Mouse (Mus musculus): ENCODE data around the gene Gm21970. TPM values are rescaled to one million over a fixed set of nuclear protein-coding genes. Genes with fewer than 3 reads are reported as not detected.

Gene Gm21970
- total RNA-seq, 2 experiments from 2014 or later, result not detected

DNA sequence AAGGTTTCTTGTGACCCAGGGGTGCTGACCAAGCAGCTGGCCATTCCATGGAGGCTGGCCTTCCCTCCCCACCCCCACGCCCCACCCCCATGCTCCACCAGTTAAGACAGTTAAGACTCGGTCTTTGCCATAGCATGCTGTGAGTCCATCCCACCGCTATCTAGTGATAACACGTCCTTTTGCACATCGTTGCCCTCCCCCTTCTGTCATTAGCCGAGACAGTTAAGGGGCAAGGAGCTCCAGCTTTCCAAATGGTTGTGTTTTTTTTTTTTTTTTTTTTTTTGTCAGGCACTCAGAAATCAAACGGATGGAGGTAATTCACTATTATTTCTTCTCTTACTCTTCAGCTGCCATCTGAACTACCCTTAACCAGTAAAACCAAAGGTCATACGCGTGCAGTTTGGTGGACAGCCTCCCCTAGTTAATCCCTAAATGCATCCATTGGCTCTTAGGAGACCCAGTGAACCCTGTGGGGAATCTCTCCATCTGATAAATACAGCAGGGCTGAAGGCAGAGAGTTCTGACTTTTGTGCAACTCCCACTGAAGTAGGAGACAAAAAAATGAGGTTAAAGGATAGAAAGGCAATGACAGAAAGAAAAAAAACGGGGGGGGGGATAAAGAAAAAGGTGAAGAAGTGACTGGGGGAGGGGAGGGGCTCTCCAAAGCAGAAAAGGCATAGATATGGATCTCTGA lies 5.5 kb downstream of the Gm21970 start:
- ATAC-seq (replicated peaks; ENCODE audit: low FRiP score, low TSS enrichment, poor library complexity, severe bottlenecking), result peak; percentile 83

DNA sequence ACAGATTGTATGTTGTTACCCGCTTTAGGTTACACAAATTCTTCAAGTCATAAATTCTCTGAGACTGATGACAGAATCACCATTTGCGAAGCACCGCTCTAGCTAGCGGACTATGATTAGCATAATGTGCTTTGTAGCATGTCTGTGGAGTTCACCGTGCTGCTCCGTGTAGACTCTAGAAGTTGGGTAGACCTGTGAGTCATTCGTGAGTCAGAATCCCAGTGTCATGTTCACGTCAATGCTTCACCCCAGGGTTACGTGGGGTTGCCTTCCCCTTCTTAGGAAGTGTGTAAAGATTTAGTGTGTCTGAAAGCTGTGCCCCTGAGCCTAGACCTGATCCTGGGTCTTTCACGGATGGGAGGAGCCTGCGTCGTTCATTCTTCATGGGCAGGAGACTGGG lies 6.5 kb downstream of the Gm21970 start:
- no peak for ATAC-seq (replicated peaks; ENCODE audit: low FRiP score, low TSS enrichment, poor library complexity, severe bottlenecking)

DNA sequence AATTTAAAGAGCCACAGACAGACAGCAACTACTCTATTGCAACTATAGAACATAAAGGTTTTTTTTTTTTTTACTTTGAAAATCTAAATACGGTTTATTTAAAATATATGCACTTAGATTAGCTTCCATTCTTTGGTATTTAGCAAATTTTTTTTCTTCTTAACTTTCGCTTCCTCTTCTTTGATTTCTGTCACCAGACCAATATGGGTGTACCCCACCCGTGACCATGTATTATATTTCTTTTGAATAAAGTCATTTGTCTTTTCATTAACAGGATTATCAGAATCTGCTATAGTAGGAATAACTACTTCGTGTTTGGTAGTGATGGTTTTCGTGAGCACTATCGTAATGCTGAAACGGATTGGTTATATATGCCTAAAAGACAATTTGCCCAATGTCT lies 7.4 kb downstream of the Gm21970 start:
- no peak for ATAC-seq (replicated peaks; ENCODE audit: low FRiP score, low TSS enrichment, poor library complexity, severe bottlenecking)

DNA sequence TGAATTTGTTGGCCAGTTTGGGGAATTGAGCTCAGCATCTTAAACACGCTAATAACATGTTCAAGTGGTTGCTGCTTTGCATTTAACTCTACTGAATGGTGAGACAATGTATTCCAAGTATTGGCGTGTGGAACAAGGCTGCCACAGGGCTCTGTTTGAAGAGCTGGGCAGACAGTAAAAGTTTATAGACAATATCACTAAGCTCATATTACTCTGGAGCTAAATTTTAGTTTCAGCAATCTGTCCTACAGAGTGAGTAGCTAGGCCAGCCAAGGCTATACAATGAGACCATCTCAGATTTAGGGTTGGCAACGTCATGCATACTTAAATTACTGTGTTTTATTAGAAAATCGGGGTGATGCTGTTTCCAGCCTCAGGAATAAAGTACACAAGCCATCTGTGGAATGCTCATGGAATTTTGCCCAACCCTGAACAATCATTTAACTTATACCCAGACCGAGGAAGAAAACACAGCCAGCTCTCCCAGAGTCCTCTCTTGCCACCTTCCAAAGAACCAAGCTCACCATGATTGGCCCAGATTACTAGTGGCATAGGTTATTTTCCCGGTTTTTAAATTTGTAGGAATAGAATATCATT lies 10.1 kb downstream of the Gm21970 start:
- ATAC-seq (replicated peaks; ENCODE audit: low FRiP score, low TSS enrichment, poor library complexity, severe bottlenecking), result no peak

DNA sequence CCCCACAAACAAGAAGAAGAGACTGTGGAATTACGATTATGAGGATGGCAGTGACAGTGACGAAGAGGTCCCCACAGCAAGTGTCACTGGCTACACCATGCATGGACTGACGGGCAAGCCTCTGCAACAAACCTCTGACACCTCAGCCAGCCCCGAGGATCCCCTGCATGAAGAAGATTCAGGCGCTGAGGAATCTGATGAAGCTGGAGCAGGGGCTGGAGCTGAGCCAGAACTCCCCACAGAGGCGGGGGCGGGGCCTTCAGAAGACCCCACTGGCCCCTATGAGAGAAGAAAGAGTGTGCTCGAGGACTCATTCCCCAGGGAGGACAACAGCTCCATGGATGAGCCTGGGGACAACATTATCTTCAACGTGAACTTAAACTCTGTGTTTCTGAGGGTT lies 12.3 kb downstream of the Gm21970 start:
- no peak for ATAC-seq (replicated peaks; ENCODE audit: low FRiP score, low TSS enrichment, poor library complexity, severe bottlenecking)

DNA sequence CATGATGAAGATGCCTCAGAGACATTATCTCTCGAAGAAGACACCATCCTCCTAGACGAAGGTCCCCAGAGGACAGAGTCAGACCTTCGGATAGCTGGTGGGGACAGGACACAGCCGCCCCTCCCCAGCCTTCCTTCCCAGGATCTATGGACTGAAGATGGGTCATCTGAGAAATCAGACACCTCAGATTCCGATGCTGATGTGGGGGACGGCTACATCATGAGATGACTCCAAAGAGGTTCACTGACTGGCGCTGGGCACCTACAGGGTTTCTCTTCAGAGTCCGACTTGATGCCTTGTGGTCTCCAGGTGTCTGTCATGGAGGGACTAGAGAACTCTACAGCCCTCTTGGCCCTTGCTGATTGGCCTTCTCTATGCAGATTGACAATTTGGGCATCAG lies 12.7 kb downstream of the Gm21970 start:
- no peak for ATAC-seq (replicated peaks; ENCODE audit: low FRiP score, low TSS enrichment, poor library complexity, severe bottlenecking)

DNA sequence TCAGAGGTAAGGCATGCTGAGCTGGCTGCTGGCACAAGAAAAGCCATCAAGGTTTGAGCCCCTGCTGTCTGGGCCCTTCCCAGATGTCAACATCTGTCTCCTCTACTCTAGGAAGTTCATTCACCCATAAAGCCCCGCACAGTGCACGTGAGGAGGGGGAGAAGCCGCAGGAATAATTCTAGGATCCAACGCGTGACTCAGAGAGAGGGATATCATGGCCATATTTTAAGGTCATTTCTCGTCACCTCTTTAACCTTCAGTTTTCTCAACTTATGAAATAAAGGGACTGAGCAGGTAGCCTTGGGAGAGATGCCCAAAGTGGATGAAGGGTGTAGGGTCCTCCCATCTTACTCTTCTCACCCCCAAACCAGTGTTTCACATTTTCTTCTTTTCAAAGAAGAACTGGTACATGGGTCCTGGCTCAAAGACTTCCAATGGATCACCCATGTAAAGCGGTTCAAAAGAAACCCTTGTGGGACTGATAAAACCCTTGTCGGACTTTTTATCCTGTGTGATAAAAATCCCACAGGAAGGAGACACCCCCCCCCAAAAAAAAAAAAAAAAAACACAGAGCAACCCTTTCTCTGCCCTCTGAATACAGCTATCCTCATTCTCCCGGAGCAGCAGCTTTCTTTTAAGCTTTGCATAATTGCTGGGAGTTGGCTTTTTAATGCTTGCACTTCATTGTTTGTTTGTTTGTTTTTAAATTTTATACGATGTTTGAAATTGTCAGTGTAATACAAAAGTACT lies 13.5 kb downstream of the Gm21970 start:
- no peak for ATAC-seq (replicated peaks; ENCODE audit: low FRiP score, low TSS enrichment, poor library complexity, severe bottlenecking)

DNA sequence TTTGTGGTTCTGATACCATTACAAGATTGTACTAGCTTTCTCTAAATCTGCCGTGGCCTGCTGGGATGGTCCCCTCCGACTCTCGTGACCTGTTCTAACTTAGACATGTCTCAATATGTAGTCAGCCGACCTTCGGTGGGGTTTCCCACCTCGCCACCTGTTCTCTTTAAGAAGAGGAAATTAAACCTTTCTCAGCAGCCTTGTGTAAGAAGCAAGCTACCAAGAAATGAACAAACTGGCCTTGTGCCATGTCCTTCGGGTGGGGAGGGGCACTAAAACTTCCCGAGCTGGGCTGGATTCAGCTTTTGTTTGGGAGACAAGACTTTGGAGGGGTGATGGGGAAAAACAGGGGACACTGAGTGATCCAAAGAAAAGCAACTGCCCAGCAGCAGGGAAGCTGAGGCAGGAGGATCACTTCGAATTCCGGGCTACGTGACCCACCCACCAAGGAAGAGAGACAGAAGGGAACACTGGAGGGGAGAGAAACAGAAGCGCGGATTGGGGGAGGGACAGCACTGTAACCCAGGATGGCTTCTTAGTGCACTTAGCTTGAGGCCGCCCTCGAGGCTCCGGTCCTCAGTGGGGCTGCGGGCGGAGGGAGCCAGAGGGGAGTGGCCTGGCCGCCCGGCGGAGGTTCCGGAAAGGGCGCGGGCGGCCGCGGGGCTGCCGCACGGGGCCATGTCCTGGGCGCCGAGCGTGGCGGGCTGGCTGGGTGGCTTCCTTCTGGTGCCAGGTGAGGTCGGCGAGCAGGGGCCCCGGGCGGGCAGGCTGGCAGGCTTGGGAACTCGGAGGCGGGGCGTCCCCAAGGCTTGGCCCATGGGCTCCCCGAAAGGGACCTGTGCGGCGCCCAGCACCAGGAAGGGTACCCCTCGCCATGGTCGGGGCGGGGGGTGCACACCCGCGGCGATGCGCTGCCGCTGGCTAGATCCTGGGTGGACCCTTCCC lies 14.4 kb downstream of the Gm21970 start, which contains the start of gene Il10rb:
Gene Il10rb, plus strand, starts transcription at position 525 of the 945 bp plus-strand sequence.
- peak; percentile 88 for ATAC-seq (replicated peaks; ENCODE audit: low FRiP score, low TSS enrichment, poor library complexity, severe bottlenecking)

DNA sequence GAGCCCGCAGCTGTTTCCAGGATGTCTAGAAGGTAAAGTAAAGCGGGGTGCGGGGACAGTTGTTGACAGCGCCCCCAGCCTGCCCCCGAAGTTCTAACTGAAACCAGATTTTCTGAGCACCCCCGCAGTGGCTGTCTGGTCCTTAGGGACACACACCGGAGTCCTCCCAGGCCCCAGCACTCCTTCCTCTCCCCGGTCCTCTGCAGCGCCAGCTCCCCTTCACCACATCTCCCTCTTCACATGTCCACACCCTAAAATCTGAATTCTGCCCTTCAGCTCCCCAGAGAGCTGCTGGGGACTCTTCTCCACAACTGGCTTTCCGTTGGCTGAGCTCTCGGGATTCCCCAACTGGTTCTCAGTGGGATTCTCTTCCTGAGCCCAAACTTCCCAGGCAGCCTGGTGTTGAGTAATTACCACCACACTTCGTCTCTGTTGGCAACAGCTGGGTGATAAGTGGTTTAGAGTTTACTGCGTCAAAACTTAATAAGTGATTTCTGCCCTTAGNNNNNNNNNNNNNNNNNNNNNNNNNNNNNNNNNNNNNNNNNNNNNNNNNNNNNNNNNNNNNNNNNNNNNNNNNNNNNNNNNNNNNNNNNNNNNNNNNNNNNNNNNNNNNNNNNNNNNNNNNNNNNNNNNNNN lies 15.2 kb downstream of the Gm21970 start:
- ATAC-seq (replicated peaks; ENCODE audit: low FRiP score, low TSS enrichment, poor library complexity, severe bottlenecking), result peak; percentile 45

DNA sequence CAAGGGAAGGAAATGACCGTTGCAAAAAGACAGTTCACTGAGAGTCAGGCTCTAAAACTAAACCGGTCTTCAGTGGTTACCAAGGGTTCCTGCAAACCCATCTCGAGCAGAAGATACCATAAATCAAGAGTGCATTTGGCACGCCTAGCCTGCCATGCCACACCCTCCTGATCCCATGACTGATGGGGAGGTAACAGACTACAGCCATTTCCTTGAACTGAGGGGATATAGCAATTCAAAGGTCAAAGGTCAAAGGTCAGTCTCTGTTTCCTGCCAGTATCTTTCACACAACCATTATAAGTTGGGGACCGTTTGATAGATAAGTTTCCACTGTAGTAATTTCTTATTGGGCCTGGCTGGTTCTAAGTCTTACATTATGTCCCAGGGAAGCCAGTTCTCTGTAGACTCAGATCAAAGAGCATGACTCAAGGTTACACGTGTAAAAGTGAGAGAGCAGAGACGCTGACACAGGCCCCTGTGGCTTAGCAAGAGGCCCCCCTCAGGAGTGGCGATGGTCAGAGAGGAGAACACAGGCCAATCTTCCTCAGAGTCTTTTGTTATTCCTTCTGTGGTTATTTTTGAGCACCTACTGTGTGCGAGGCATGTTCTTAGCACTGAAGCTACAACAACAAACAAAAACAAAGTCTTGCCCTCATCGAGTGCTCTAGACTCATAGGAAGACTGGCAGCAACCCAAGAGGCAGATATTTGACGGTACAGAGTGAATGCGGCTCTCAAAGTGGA lies 21.8 kb downstream of the Gm21970 start:
- ATAC-seq (replicated peaks; ENCODE audit: low FRiP score, low TSS enrichment, poor library complexity, severe bottlenecking), result 0 out of 2 replicates have a peak, but pooled peaks have one; percentile 38

DNA sequence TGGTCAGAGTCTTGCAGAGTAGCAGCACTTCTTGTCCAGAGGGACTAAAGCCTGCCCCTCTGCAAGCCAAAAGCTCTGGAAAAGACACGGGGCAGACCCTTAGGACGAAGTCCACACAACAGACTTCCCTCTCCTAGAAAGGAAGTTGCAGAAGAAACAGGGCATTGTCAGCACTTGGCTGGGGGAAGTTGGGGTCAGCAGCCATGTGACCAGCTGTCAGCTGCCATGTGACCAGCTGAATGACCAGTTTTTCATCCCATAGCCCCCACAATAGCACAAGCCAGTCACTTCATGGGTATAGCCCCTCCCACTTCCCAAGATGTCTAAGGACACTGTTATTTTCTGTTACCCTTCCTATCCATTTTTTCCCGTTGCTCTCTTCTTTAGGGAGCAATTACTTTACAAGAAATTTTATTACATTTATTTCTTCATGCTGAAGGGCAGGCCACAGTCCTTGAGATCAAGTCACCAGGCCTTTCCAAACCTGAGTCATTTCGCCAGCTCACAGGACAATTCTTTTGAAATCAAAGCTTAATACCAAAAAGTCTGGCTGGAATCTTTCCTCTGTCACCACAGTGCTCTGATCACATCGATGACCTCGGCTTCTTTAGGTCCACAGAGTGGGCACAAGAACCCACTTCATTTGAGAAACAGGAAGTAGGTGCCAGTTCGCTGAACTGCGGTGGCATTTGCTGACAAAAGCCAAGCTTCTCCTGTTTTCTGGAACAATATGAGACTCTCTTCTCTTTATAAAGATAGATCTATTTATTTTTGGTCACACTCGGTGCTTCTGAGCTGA lies 24.1 kb downstream of the Gm21970 start:
- no peak for ATAC-seq (replicated peaks; ENCODE audit: low FRiP score, low TSS enrichment, poor library complexity, severe bottlenecking)

DNA sequence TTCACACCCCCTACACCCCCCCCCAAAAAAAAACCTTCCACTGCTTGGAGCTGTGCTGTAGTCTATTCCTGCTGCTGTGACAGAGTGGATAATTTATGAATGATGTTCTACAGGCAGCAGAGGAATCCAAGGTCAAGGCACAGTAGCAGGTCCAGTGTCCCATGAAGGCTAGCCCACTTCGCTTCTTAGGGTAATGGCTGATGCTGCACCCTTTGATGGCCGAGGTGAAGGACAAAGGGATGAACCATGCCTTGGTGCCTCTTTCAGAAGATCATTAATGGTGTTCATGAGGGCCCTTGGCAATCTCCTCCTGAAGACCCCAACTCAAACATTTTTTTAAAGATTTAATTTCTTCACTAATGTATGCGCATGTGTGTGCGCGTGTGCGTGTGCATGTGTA lies 24.8 kb downstream of the Gm21970 start:
- ATAC-seq (replicated peaks; ENCODE audit: low FRiP score, low TSS enrichment, poor library complexity, severe bottlenecking), result no peak

DNA sequence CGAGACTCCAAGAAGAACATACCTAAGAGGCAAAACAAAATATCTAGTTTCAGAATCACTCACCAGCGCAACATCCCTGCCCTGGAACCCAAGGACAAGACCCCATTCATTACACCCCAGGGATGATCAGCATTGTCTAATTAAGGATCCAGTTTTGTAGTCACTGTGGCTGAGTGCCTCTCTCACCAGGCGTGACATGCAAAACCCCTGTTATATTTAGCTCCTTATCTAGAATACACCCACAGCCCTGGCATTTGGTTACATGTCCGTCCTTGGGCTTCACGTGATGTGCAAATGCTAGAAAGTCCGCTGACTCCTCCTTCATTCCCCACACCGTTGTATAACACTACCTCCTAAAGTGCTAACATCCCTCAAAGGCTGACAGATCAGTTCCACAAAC lies 25.4 kb downstream of the Gm21970 start:
- peak; percentile 88 for ATAC-seq (replicated peaks; ENCODE audit: low FRiP score, low TSS enrichment, poor library complexity, severe bottlenecking)

DNA sequence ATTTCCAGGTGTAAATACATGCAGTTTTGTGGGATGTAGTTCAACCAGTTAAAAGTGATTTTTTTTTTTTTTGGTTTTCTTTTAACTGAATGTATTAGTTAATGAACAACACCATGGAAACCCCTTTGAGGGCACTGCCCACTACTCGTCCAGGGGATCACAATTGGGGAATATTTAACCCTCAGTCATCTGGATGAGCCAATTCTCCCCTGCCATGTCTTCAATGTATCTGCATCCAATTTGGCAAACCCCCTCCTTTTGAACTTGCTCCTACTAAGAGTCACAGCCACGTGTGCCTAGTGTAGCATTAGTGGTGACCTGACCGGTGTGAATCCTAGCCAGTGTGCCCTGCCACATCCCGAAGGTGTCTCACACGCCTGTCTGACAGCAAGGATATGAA lies 27.0 kb downstream of the Gm21970 start:
- no peak for ATAC-seq (replicated peaks; ENCODE audit: low FRiP score, low TSS enrichment, poor library complexity, severe bottlenecking)

DNA sequence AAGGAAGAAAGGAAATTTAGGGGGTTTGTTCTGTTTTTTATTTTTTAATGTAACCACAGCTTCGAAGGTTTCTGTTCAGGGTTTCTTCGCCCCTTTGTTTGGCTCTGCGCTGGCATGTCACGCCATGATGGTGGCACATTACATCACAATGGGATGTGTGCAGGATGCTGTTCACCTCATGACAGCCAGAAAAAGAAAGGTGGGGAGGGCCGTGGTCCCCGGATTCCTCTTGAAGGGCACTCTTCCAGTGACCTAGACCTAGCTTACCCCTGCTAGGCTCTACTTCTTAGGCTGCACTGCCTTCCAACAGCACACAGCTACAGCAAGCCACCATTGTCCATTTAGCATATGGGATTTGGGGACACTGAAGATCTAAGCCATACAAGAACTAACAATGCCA lies 34.3 kb downstream of the Gm21970 start:
- ATAC-seq (replicated peaks; ENCODE audit: low FRiP score, low TSS enrichment, poor library complexity, severe bottlenecking), result no peak

DNA sequence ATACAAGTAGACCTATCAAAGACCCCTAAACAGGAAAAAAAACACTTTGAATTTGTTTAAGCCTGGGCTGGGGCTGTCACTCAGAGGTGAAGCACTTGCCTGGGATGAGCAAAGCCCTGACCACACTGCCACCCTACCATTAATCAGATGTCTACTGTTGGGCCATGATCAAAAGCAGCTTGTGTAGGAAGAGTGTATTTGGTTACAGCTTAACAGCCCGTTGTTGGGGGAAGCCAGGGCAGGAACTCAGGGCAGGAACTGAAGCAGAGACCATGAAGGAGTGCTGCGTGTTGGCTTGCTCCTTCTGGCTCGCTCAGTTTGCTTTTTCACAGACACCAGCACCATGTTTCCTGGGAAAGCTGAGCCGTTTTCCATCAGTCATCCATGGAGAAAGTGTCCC lies 35.1 kb downstream of the Gm21970 start:
- no peak for ATAC-seq (replicated peaks; ENCODE audit: low FRiP score, low TSS enrichment, poor library complexity, severe bottlenecking)

DNA sequence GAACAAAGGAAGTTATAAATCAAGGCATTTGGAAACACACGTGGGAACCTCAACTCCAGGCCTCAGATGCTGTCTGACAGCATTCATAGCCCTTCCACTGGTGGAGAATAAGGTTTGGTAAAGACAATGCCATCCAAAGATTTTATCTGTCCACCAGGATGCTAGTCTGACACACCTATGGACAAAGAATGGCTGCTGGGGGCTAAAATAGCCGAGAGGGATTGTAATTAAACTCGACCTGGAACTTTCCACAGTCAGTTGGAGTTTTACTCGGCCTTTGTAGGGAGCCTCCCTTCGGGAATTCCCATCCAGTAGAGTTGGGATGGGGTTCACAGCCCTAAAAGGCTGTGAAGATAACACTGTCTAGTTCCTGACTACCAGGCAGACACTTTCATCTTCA lies 35.9 kb downstream of the Gm21970 start:
- ATAC-seq (replicated peaks; ENCODE audit: low FRiP score, low TSS enrichment, poor library complexity, severe bottlenecking), result no peak

Measured in megakaryocyte-erythroid progenitor cell, adult 5-6 weeks (primary cell).